Mouse (Mus musculus) right cerebral cortex, adult 18-20 months (tissue): Measurements from ENCODE around the gene Itpripl2.

Source experiments
- DNase-seq: peaks from one replicate; pipeline ENCODE4 v3.0.0; 2022; ENCODE audit warnings: mixed read lengths

Itpripl2 gene

GRCm38 (mm10) chr7:118437101-118437802 is 54.5 kb downstream of the Itpripl2 start:
- DNase-seq, result no peak
